Mouse (Mus musculus) liver, postnatal 0 days (tissue): ENCODE results near the gene Irs3. TPM values are rescaled to one million over a fixed set of nuclear protein-coding genes. Genes with fewer than 3 reads are reported as not detected.

Experiments
- ATAC-seq: fragments of 200-750 bp; cut with Nextera tagmentation; 2 replicates; pipeline ENCODE4 v1.8.0; 2017; ENCODE audit warnings: mild to moderate bottlenecking, moderate library complexity
- DNase-seq: peaks from one replicate; pipeline ENCODE4 v3.0.0-alpha.2; 2016
- H3K27ac ChIP-seq: fragments of 300-500 bp; sonication (generic); 2 replicates; pipeline ENCODE4 v1.5.1; 2014; ENCODE audit warnings: antibody characterized with exemption, moderate library complexity, mild to moderate bottlenecking, low read depth
- H3K27me3 ChIP-seq: fragments of 300-500 bp; sonication (generic); 2 replicates; pipeline ENCODE4 v1.6.1; 2014; ENCODE audit warnings: low read length, control low read depth, mixed read lengths; ENCODE audit not compliant: insufficient read depth
- H3K36me3 ChIP-seq: fragments of 300-500 bp; sonication (generic); replicated peaks from 2 replicates; pipeline ENCODE4 v1.6.1; 2014; ENCODE audit warnings: mild to moderate bottlenecking, control low read depth, low read length, moderate library complexity, mixed read lengths; ENCODE audit not compliant: insufficient read depth
- H3K4me1 ChIP-seq: fragments of 300-500 bp; sonication (generic); 2 replicates; pipeline ENCODE4 v1.6.1; 2014; ENCODE audit warnings: antibody characterized with exemption, mild to moderate bottlenecking, control low read depth; ENCODE audit not compliant: insufficient read depth
- H3K4me2 ChIP-seq: fragments of 300-500 bp; sonication (generic); 2 replicates; pipeline ENCODE4 v1.6.1; 2014; ENCODE audit warnings: low read depth, mild to moderate bottlenecking, low read length, moderate library complexity, mixed read lengths
- H3K4me3 ChIP-seq: fragments of 300-500 bp; sonication (generic); 2 replicates; pipeline ENCODE4 v1.5.1; 2014; ENCODE audit warnings: low read depth, low read length
- H3K9ac ChIP-seq: fragments of 300-500 bp; sonication (generic); replicated peaks from 2 replicates; pipeline ENCODE4 v1.6.1; 2014; ENCODE audit warnings: mild to moderate bottlenecking, moderate library complexity
- H3K9me3 ChIP-seq: fragments of 300-500 bp; sonication (generic); 2 replicates; pipeline ENCODE4 v1.6.1; 2016; ENCODE audit warnings: mild to moderate bottlenecking, control low read depth, low read length, mixed read lengths
- CTCF ChIP-seq: sonication (generic); IDR thresholded peaks from 2 replicates; pipeline ENCODE4 v1.5.1; 2016; ENCODE audit warnings: antibody characterized with exemption, low read depth
- EP300 ChIP-seq: IDR thresholded peaks from 2 replicates; pipeline ENCODE4 v1.6.1; 2016; ENCODE audit warnings: antibody characterized with exemption, low read depth, mild to moderate bottlenecking
- WGBS: fragments of 180-500 bp; shearing (Covaris S2); extraction: QIAGEN DNeasy Blood & Tissue Kit; methylation state at CpG from one replicate; pipeline ENCODE4 v1.1.7; 2014; ENCODE audit not compliant: insufficient replicate concordance; 5-methylcytosine and 5-hydroxymethylcytosine counted together
- polyA plus RNA-seq: library from polyadenylated mRNA; unstranded; fragments of >200 nt; fragmentation: Nextera tagmentation; extraction: Ambion mirVana; gene quantifications from 2 replicates; pipeline ENCODE4 v1.2.1, GENCODE M21; 2015

Irs3 gene
- polyA plus RNA-seq, 1 experiment from 2014 or later: not detected

- Histone ChIP-seq H3K27ac (peak overlapping the region; percentile 99), H3K4me1 (peaks cover 44% of the 10 kb centered on the region), H3K4me2 (peak overlapping the region; percentile 85), H3K9ac (peak overlapping the region; percentile 94), H3K27me3 (no peaks in the 10 kb centered on the region), H3K36me3 (peaks cover 21% of the 10 kb centered on the region), H3K4me3 (peak overlapping the region; percentile 96), H3K9me3 (no peaks in the 10 kb centered on the region)
- DNase-seq (no peak), ATAC-seq (no peak)
- WGBS: 10% methylated on average over 3 of the region's 3 CpGs
- TF ChIP-seq CTCF (no peak), EP300 (no peak)
Measured at GRCm38 (mm10) chr5:137630602-137631001, 14.9 kb downstream of the Irs3 start.

- 5% methylated on average over 6 of the region's 6 CpGs for WGBS
- H3K27ac ChIP-seq: peak overlapping the region; percentile 99
- H3K4me2 ChIP-seq: peak overlapping the region; percentile 85
- H3K36me3 ChIP-seq: peaks cover 15% of the 10 kb centered on the region
- H3K9ac ChIP-seq: peak overlapping the region; percentile 94
- peaks cover 44% of the 10 kb centered on the region for H3K4me1 ChIP-seq
- TF ChIP-seq EP300: no peak
- TF ChIP-seq CTCF: no peak
- no peak for DNase-seq
- H3K27me3 ChIP-seq: no peaks in the 10 kb centered on the region
- ATAC-seq: no peak
- H3K9me3 ChIP-seq: no peaks in the 10 kb centered on the region
- peak overlapping the region; percentile 96 for H3K4me3 ChIP-seq
Measured at GRCm38 (mm10) chr5:137629906-137630545, 15.5 kb downstream of the Irs3 start.

- peak overlapping the region; percentile 85 for H3K4me2 ChIP-seq
- H3K27me3 ChIP-seq: no peaks in the 10 kb centered on the region
- peak overlapping the region; percentile 99 for H3K27ac ChIP-seq
- DNase-seq (peak; percentile 82), ATAC-seq (peak; percentile 23)
- WGBS: under 1% methylated on average over 21 of the region's 23 CpGs
- peak overlapping the region; percentile 96 for H3K4me3 ChIP-seq
- H3K9ac ChIP-seq: peak overlapping the region; percentile 94
- H3K9me3 ChIP-seq: no peaks in the 10 kb centered on the region
- TF ChIP-seq EP300: no peak; the same call in 1 of the 2 replicates
- TF ChIP-seq CTCF: no peak
- peaks cover 45% of the 10 kb centered on the region for H3K4me1 ChIP-seq
- H3K36me3 ChIP-seq: peaks cover 13% of the 10 kb centered on the region
Measured at GRCm38 (mm10) chr5:137629306-137629721, 16.2 kb downstream of the Irs3 start.

GRCm38 (mm10) chr5:137628498-137629305 is 16.8 kb downstream of the Irs3 start, which contains the start of the genes Fbxo24, Lrch4 and Gm20605:
Fbxo24 (minus strand) TSS chr5:137629002.
Lrch4 (plus strand) TSS chr5:137629121.
Gm20605 (plus strand) TSS chr5:137629175.
- Histone ChIP-seq H3K27me3 (no peaks in the 10 kb centered on the region), H3K4me1 (peaks cover 46% of the 10 kb centered on the region), H3K9ac (peak within 1 kb of the TSS; percentile 94), H3K4me3 (peak within 1 kb of the TSS; percentile 96), H3K36me3 (peaks cover 7% of the 10 kb centered on the region), H3K27ac (peak within 1 kb of the TSS; percentile 99), H3K4me2 (peak within 1 kb of the TSS; percentile 86), H3K9me3 (no peaks in the 10 kb centered on the region)
- ATAC-seq (peak; percentile 95), DNase-seq (peak; percentile 99)
- under 1% methylated on average over 45 of the region's 46 CpGs for WGBS
- peak; percentile 34 for TF ChIP-seq CTCF
- peak; percentile 52 for TF ChIP-seq EP300

GRCm38 (mm10) chr5:137627991-137628390 is 17.5 kb downstream of the Irs3 start:
- ATAC-seq (no peak), DNase-seq (no peak)
- Histone ChIP-seq H3K9me3 (no peaks in the 10 kb centered on the region), H3K36me3 (peaks cover under 1% of the 10 kb centered on the region; the same call in 1 of the 2 replicates), H3K4me3 (peak overlapping the region; percentile 96), H3K27me3 (no peaks in the 10 kb centered on the region), H3K4me2 (peak overlapping the region; percentile 86), H3K9ac (peak overlapping the region; percentile 67), H3K27ac (peak overlapping the region; percentile 83), H3K4me1 (peaks cover 46% of the 10 kb centered on the region)
- 1% methylated on average over 9 of the region's 9 CpGs for WGBS
- TF ChIP-seq EP300: no peak
- TF ChIP-seq CTCF: peak; percentile 24; the same call in 1 of the 2 replicates

GRCm38 (mm10) chr5:137623937-137624530 is 21.5 kb downstream of the Irs3 start:
- Histone ChIP-seq H3K4me2 (no peak overlapping the region), H3K27ac (0 out of 2 replicates have a peak overlapping the region, but pooled peaks have one; percentile 44), H3K27me3 (no peaks in the 10 kb centered on the region), H3K4me1 (peaks cover 13% of the 10 kb centered on the region), H3K9me3 (no peaks in the 10 kb centered on the region), H3K9ac (no peak overlapping the region), H3K36me3 (no peaks in the 10 kb centered on the region), H3K4me3 (no peak overlapping the region)
- no peak for DNase-seq
- ATAC-seq: no peak
- 49% methylated on average over 11 of the region's 11 CpGs for WGBS
- TF ChIP-seq CTCF (no peak), EP300 (no peak)
